Mouse (Mus musculus) heart, embryonic 13.5 days (tissue): ENCODE measurements around the gene Ccdc92b. TPM values are rescaled to one million over a fixed set of nuclear protein-coding genes. Genes with fewer than 3 reads are reported as not detected.

Experiments
- ATAC-seq: fragments of 200-750 bp; cut with Nextera tagmentation; 2 replicates; pipeline ENCODE4 v1.8.0; 2017; ENCODE audit warnings: moderate TSS enrichment; ENCODE audit not compliant: insufficient number of reproducible peaks, low FRiP score, low TSS enrichment; ENCODE audit errors: extremely low read depth
- H3K27ac ChIP-seq: fragments of 300-500 bp; sonication (generic); replicated peaks from 2 replicates; pipeline ENCODE4 v1.5.1; 2015; ENCODE audit warnings: moderate library complexity, mild to moderate bottlenecking, inconsistent platforms
- H3K27me3 ChIP-seq: fragments of 300-500 bp; sonication (generic); replicated peaks from 2 replicates; pipeline ENCODE4 v1.6.1; 2015; ENCODE audit warnings: mild to moderate bottlenecking, inconsistent platforms
- H3K36me3 ChIP-seq: fragments of 300-500 bp; sonication (generic); 2 replicates; pipeline ENCODE4 v1.6.1; 2015; ENCODE audit warnings: mild to moderate bottlenecking, inconsistent platforms
- H3K4me1 ChIP-seq: fragments of 300-500 bp; sonication (generic); 2 replicates; pipeline ENCODE4 v1.6.1; 2015; ENCODE audit warnings: inconsistent platforms
- H3K4me2 ChIP-seq: fragments of 300-500 bp; sonication (generic); 2 replicates; pipeline ENCODE4 v1.6.1; 2015; ENCODE audit warnings: inconsistent platforms, mild to moderate bottlenecking, moderate library complexity
- H3K4me3 ChIP-seq: fragments of 300-500 bp; sonication (generic); 2 replicates; pipeline ENCODE4 v1.5.1; 2015; ENCODE audit warnings: moderate library complexity, mild to moderate bottlenecking, inconsistent platforms
- H3K9ac ChIP-seq: fragments of 300-500 bp; sonication (generic); 2 replicates; pipeline ENCODE4 v1.6.1; 2015; ENCODE audit warnings: inconsistent platforms, mild to moderate bottlenecking, moderate library complexity
- H3K9me3 ChIP-seq: fragments of 300-500 bp; sonication (generic); 2 replicates; pipeline ENCODE4 v1.6.1; 2016; ENCODE audit warnings: inconsistent platforms
- WGBS: fragments of 180-500 bp; shearing (Covaris S2); methylation state at CpG from one replicate; pipeline ENCODE4 v1.1.7; 2015; ENCODE audit warnings: mixed read lengths; 5-methylcytosine and 5-hydroxymethylcytosine counted together
- polyA plus RNA-seq: library from polyadenylated mRNA; unstranded; fragments of >200 nt; fragmentation: Nextera tagmentation; extraction: Ambion mirVana; gene quantifications from 2 replicates; pipeline ENCODE4 v1.2.1, GENCODE M21; 2015

The Ccdc92b gene
- polyA plus RNA-seq, 1 experiment from 2014 or later, result 0.96 TPM

- Histone ChIP-seq H3K4me2 (no peak overlapping the region), H3K36me3 (peaks cover 59% of the 10 kb centered on the region), H3K27ac (no peak overlapping the region), H3K4me3 (no peak overlapping the region), H3K9me3 (0 out of 2 replicates have a peak, but pooled peaks cover 3% of the 10 kb centered on the region), H3K4me1 (peaks cover 51% of the 10 kb centered on the region), H3K9ac (no peak overlapping the region), H3K27me3 (no peaks in the 10 kb centered on the region)
- ATAC-seq, result no peak
- 71% methylated on average over 3 of the region's 3 CpGs for WGBS
Observed at GRCm38 (mm10) chr11:74655941-74656340, 36.5 kb downstream of the Ccdc92b start.

DNA sequence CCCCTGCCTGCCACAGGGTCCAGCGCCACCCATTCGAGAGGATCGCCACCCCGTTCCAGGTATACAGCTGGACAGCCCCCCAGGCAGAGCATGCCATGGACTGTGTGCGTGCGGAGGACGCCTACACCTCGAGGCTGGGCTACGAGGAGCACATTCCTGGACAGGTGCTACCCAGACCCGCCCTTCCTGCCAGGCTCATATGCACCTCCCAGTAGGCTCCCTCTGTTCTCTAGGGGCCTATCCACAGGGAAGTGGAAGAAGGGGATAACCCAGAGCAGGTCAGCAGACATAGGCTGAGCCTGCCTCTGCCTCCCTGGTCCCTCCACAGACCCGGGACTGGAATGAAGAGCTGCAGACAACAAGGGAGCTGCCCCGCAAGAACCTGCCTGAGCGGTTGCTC lies 40.9 kb downstream of the Ccdc92b start:
- Histone ChIP-seq H3K9ac (no peak overlapping the region), H3K4me2 (no peak overlapping the region), H3K4me3 (no peak overlapping the region), H3K4me1 (peaks cover 7% of the 10 kb centered on the region), H3K27me3 (no peaks in the 10 kb centered on the region), H3K36me3 (peaks cover 92% of the 10 kb centered on the region), H3K9me3 (0 out of 2 replicates have a peak, but pooled peaks cover 3% of the 10 kb centered on the region), H3K27ac (no peak overlapping the region)
- ATAC-seq, result no peak
- WGBS, result 94% methylated on average over 13 of the region's 13 CpGs

- H3K27ac ChIP-seq, result no peak overlapping the region
- ATAC-seq, result no peak
- WGBS, result 87% methylated on average over 19 of the region's 19 CpGs
Observed at GRCm38 (mm10) chr11:74661641-74662040, 42.2 kb downstream of the Ccdc92b start.

DNA sequence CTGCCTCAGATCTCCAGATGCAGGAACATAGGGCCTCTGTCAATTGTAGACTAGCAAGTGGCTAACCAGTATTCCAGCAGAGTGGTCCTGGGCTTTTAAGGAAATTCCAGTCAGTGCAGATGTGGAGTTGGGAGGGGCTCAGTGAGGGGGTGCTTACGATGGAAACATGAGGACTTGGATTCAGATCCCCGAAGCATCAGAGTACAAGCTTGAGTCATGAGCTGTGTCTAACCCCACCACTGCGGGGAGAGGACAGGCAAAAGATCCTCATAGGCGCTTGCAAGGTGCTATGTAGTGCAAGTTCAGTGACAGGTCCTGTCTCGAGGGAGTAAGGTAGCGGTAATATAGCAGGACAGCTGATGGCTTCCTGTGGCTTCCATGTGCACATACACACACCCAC lies 42.8 kb downstream of the Ccdc92b start:
- Histone ChIP-seq H3K4me1 (no peaks in the 10 kb centered on the region), H3K4me3 (no peak overlapping the region), H3K27me3 (no peaks in the 10 kb centered on the region), H3K4me2 (no peak overlapping the region), H3K9me3 (0 out of 2 replicates have a peak, but pooled peaks cover 3% of the 10 kb centered on the region), H3K27ac (no peak overlapping the region), H3K36me3 (peaks cover 100% of the 10 kb centered on the region), H3K9ac (no peak overlapping the region)
- 80% methylated on average over 6 of the region's 6 CpGs for WGBS
- no peak for ATAC-seq

More at GRCm38 (mm10) chr11:74661641-74662040, 42.2 kb downstream of the Ccdc92b start:
- H3K4me1 ChIP-seq, result no peaks in the 10 kb centered on the region
- no peaks in the 10 kb centered on the region for H3K27me3 ChIP-seq
- 0 out of 2 replicates have a peak, but pooled peaks cover 3% of the 10 kb centered on the region for H3K9me3 ChIP-seq
- no peak overlapping the region for H3K9ac ChIP-seq
- H3K4me3 ChIP-seq, result no peak overlapping the region
- no peak overlapping the region for H3K4me2 ChIP-seq
- peaks cover 100% of the 10 kb centered on the region for H3K36me3 ChIP-seq

DNA sequence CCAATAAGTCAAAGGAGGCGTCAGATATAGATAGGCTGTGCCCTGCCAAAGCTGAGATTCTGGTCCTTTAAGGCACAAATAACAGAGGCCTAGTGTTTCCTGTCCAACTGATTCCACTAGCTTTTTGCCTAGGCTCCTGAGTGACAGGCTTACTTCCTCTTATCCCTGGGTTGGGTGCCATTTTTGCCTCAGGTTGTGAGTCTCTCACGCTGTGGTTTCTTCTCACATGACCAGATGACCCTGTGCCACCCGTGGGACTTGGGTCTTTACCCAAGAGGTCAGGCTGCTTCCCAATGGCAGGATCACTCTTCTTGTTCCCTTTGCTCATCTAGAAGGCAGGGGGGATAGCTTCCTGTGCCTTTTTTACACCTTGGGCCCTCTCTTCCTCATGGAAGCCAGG lies 44.9 kb downstream of the Ccdc92b start:
- H3K4me2 ChIP-seq, result no peak overlapping the region
- no peaks in the 10 kb centered on the region for H3K9me3 ChIP-seq
- H3K4me1 ChIP-seq, result no peaks in the 10 kb centered on the region
- no peak for ATAC-seq
- no peak overlapping the region for H3K4me3 ChIP-seq
- peaks cover 100% of the 10 kb centered on the region for H3K36me3 ChIP-seq
- H3K27me3 ChIP-seq, result no peaks in the 10 kb centered on the region
- no peak overlapping the region for H3K27ac ChIP-seq
- whole genome bisulfite sequencing, result 84% methylated on average over 3 of the region's 3 CpGs
- H3K9ac ChIP-seq, result no peak overlapping the region

GRCm38 (mm10) chr11:74664906-74665305 lies 45.5 kb downstream of the Ccdc92b start:
- peaks cover 100% of the 10 kb centered on the region for H3K36me3 ChIP-seq
- no peaks in the 10 kb centered on the region for H3K27me3 ChIP-seq
- no peak overlapping the region for H3K9ac ChIP-seq
- no peaks in the 10 kb centered on the region for H3K9me3 ChIP-seq
- WGBS, result 90% methylated on average over 8 of the region's 8 CpGs
- ATAC-seq, result no peak
- no peak overlapping the region for H3K27ac ChIP-seq
- H3K4me2 ChIP-seq, result no peak overlapping the region
- H3K4me3 ChIP-seq, result no peak overlapping the region
- no peaks in the 10 kb centered on the region for H3K4me1 ChIP-seq

- no peak for ATAC-seq
- WGBS, result 90% methylated on average over 17 of the region's 17 CpGs
Observed at GRCm38 (mm10) chr11:74665631-74666283, 46.4 kb downstream of the Ccdc92b start.

DNA sequence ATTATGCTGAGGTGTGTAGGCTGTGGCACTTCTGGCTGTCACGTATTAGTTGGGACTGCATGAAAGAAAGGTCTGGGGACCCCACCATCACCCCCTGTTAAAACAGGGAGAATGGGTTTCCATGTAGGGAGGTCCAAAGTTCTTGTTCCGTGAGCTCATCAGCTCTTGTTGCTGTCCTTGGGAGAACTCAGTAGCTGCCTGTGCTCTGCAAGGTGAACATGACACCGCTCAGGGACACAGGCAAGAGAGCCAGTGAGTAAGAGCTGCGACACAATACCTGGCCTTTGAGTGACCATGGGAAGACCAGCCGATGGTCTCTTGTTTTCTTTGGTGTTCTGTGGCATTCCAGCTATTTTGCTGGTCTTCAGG lies 46.9 kb downstream of the Ccdc92b start:
- no peak for ATAC-seq
- no peaks in the 10 kb centered on the region for H3K27me3 ChIP-seq
- H3K4me3 ChIP-seq, result no peak overlapping the region
- H3K4me1 ChIP-seq, result no peaks in the 10 kb centered on the region
- H3K9ac ChIP-seq, result no peak overlapping the region
- H3K27ac ChIP-seq, result no peak overlapping the region
- 90% methylated on average over 5 of the region's 5 CpGs for WGBS
- no peak overlapping the region for H3K4me2 ChIP-seq
- no peaks in the 10 kb centered on the region for H3K9me3 ChIP-seq
- H3K36me3 ChIP-seq, result peaks cover 96% of the 10 kb centered on the region

More at GRCm38 (mm10) chr11:74665631-74666283, 46.4 kb downstream of the Ccdc92b start:
- H3K9me3 ChIP-seq, result no peaks in the 10 kb centered on the region
- H3K36me3 ChIP-seq, result peaks cover 100% of the 10 kb centered on the region
- no peak overlapping the region for H3K4me2 ChIP-seq
- H3K4me1 ChIP-seq, result no peaks in the 10 kb centered on the region
- no peak overlapping the region for H3K27ac ChIP-seq
- H3K27me3 ChIP-seq, result no peaks in the 10 kb centered on the region
- H3K9ac ChIP-seq, result no peak overlapping the region
- no peak overlapping the region for H3K4me3 ChIP-seq

DNA sequence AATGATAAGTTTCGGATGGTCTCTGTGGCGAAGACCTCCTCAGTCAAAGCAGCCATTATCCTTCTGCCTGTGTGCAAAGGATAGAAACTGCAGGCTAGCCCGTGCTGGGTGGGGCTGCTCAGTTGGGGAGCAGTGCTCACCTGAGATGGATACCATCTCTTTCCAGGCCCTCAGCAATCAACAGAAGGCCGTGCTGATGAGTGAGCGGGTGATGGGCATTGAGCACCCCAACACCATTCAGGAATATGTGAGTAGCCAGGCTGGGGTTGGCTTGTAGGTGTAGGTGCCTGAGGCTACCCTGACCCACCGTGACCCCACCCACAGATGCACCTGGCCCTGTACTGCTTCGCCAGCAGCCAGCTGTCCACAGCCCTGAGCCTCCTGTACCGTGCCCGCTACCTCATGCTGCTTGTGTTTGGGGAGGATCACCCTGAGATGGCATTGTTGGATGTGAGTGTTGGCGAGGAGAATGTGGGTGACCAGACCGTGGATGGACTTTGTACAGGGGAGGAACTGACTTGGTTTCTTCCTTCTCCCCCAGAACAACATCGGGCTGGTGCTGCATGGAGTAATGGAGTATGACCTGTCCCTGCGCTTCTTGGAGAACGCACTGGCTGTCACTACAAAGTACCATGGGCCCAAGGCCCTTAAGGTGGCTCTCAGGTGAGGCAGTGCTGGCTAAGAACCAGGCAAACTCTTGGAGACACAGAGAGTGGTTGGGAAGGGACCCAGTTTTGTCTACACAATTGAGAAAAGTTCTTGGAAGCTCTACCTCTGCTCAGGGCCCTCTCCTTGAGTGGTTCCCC lies 47.6 kb downstream of the Ccdc92b start:
- no peak for ATAC-seq
- Histone ChIP-seq H3K4me1 (no peaks in the 10 kb centered on the region), H3K9me3 (no peaks in the 10 kb centered on the region), H3K9ac (no peak overlapping the region), H3K4me3 (no peak overlapping the region), H3K4me2 (no peak overlapping the region), H3K27me3 (no peaks in the 10 kb centered on the region), H3K36me3 (peaks cover 89% of the 10 kb centered on the region), H3K27ac (no peak overlapping the region)
- WGBS, result 94% methylated on average over 14 of the region's 14 CpGs

DNA sequence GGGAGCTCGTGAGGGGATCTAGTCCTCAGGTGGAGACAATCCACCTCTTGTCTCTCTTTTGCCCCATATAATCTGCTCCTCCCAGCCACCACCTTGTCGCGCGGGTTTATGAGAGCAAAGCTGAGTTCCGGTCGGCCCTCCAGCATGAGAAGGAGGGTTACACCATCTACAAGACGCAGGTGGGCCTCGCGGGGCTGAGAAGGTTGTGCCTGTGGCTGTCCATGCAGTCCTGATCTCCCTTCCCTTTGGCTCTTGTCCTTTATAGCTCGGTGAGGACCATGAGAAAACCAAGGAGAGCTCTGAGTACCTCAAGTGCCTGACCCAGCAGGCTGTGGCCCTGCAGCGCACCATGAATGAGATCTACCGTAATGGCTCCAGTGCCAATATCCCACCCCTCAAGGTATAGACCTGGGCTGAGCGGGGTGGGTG lies 48.2 kb downstream of the Ccdc92b start:
- Histone ChIP-seq H3K27ac (no peak overlapping the region), H3K9me3 (no peaks in the 10 kb centered on the region), H3K4me3 (no peak overlapping the region), H3K36me3 (peaks cover 82% of the 10 kb centered on the region), H3K9ac (no peak overlapping the region), H3K27me3 (no peaks in the 10 kb centered on the region), H3K4me1 (no peaks in the 10 kb centered on the region), H3K4me2 (no peak overlapping the region)
- WGBS, result 92% methylated on average over 13 of the region's 13 CpGs
- no peak for ATAC-seq

DNA sequence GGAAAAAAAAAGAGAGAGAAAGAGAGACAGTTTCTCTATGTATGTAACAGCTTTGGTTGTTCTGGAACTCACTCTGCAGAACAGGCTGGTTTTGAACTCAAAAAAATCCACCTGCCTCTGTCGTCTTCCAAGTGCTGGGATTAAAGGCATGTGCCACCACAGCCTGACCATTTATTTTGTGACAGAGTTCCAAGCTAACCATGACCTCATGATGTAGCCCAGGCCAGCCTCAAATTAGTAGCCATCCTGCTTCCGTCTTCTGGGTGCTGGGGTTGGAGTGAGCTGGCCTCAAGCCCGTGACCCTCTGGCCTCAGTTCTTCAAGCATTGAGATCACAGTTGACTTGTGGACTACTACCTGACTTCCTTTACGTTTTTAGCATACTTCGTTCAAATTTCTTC lies 49.1 kb downstream of the Ccdc92b start:
- Histone ChIP-seq H3K4me2 (no peak overlapping the region), H3K27ac (no peak overlapping the region), H3K9ac (no peak overlapping the region), H3K27me3 (no peaks in the 10 kb centered on the region), H3K36me3 (peaks cover 80% of the 10 kb centered on the region), H3K9me3 (no peaks in the 10 kb centered on the region), H3K4me1 (no peaks in the 10 kb centered on the region), H3K4me3 (no peak overlapping the region)
- ATAC-seq, result no peak
- WGBS, result 81% methylated on average over 5 of the region's 5 CpGs
